Mouse (Mus musculus) megakaryocyte progenitor cell, adult 5-6 weeks (primary cell): ENCODE results near the gene Pcyox1. TPM values are rescaled to one million over a fixed set of nuclear protein-coding genes. Genes with fewer than 3 reads are reported as not detected.

Experiments
- ATAC-seq: replicated peaks from 2 replicates; pipeline ENCODE4 v1.8.0; 2016; ENCODE audit warnings: mild to moderate bottlenecking, moderate TSS enrichment, inconsistent platforms; ENCODE audit not compliant: poor library complexity
- total RNA-seq, 2 experiments: library from RNA; stranded (forward) in 1 of 2; stranded (reverse) in 1 of 2; fragments of 157-497, 149-512 nt in 1 of 2; fragments of 200-1000 nt in 1 of 2; gene quantifications; 2 replicates each; pipeline versions ENCODE4 v1.2.3 to v1.2.4; 2015 to 2017

The Pcyox1 gene
- total RNA-seq (2015) (33.1 and 40.5 TPM in 2 replicates), total RNA-seq (2017) (65.6 and 88.1 TPM in 2 replicates)

DNA sequence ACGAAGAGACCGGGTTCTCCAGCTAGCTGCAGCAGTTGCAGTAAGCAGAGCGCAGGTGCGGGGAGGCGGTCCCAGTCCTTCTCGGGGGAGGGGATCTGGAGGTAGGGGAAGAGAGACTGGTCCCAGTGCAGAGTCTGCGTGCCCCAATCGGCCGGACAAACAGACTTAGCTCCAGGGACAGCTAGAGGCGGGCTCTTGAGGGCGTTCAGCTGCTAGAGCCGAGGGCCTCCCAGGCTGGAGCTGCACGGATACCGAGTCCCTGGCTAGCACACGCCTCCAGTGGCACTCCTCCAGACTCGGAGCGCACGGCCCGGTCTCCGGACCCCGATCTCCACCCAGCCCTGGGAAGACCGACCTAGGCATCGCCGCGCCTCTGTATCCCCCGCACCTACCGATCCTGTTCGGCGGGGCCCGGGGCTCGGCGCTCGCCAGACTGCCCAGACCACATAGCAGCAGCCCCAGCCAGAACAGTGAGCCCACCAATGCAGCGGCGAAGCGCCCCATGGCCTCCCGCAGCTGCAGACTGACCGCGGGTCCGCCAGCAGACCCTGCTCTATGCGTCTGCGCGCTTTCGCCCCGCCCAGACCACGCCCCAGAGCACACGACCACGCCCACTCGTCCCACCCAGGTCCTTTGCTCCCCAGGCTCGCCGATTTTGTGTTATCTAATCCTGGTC lies at the start of gene Pcyox1:
Gene Pcyox1, minus strand, starts transcription at position 574 of the 676 bp plus-strand sequence.
- ATAC-seq: peak; percentile 79

GRCm38 (mm10) chr6:86445551-86445950 lies 48.6 kb upstream of the Pcyox1 start:
- ATAC-seq: no peak

DNA sequence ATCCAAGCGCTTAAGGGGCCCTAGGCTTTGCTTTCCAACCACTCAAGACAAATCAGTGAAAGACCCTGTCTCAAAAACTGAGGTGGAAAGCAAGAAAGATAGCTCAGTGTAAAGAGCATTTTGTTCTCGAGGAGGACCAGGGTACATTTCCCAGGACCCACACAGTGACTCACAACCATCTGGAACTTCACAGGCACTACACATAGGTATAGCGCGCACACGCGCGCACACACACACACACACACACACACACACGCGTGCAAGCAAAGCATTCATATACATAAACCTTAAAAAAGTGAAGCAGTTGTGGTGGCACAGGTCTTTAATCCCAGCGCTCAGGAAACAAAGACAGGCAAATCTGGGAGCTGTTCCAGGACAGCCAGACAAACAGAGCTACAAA lies 44.6 kb upstream of the Pcyox1 start:
- ATAC-seq: no peak

DNA sequence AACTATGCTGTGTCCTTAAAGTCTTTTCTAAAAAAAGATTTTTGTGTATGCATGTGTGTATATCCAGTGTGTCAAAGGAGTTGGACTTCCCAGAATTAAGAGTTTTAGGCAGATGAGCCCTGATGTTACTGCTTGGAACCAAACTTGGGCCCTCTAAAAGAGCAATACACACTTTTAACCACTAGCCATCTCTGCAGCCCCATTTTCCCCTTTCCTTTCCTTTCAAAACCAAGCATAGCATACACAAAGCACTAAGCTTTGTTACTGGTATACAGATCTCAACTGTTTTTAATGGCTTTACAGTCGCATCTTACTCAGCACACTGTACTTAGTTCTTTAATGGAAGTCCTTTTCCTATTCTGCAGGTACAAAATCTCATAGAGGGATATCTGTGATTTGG lies 42.6 kb upstream of the Pcyox1 start:
- ATAC-seq: no peak

GRCm38 (mm10) chr6:86439119-86439496 lies 42.2 kb upstream of the Pcyox1 start:
- no peak for ATAC-seq

- peak; percentile 78 for ATAC-seq
These were observed 41.5 kb upstream of the Pcyox1 start, which contains the start of gene C87436 for GRCm38 (mm10) chr6:86438272-86439118. Gene C87436 (plus strand): TSS chr6:86438374.

DNA sequence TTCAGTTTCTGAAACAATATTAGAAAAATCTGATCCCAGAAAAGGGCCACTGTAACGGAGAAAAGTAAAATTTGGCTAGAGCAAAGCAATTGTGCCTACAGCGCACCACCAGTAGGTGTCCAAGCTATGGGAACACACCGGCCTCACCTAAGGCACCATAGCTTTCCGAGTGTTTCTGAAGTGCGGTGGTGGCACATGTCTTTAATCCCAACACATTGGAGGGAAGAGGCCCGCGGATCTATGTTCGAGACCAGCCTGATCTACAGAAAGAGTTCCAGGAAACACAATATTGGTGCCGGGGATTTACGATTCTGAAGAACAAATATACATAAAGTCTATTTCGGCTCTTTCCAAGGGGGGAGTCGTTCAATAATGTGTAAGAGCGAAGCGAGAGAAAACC lies 40.8 kb upstream of the Pcyox1 start:
- ATAC-seq: peak; percentile 70

GRCm38 (mm10) chr6:86433696-86434095 lies 36.7 kb upstream of the Pcyox1 start:
- ATAC-seq: no peak

GRCm38 (mm10) chr6:86431531-86431930 lies 34.6 kb upstream of the Pcyox1 start:
- ATAC-seq: no peak

GRCm38 (mm10) chr6:86426358-86426757 lies 29.4 kb upstream of the Pcyox1 start, which contains the start of gene Gm44790:
Gene Gm44790 (plus strand): TSS chr6:86426658.
- ATAC-seq: no peak

- peak; percentile 97 for ATAC-seq
These were observed 23.5 kb upstream of the Pcyox1 start for GRCm38 (mm10) chr6:86420491-86420890.

DNA sequence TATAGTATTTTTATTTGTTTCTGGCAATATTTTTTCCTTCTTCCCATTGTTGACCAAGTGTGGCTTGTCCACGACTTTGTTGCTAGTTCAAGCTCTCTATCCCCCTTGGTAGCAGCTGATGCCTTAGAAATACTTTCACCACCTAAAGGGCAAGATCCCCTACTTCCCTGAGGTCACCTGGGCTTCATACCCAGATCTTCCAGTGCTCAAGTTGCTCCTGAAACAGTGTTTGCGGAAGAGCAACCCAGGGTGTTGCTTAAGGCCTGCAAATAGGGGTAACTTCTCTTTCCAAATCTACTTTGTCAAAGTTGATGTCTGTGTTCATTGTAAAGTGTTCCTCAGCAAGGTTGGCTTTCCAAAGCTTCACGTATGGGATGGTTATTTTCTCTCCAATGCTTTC lies 22.3 kb upstream of the Pcyox1 start:
- ATAC-seq: no peak

GRCm38 (mm10) chr6:86418711-86419110 lies 21.8 kb upstream of the Pcyox1 start:
- peak; percentile 68 for ATAC-seq

DNA sequence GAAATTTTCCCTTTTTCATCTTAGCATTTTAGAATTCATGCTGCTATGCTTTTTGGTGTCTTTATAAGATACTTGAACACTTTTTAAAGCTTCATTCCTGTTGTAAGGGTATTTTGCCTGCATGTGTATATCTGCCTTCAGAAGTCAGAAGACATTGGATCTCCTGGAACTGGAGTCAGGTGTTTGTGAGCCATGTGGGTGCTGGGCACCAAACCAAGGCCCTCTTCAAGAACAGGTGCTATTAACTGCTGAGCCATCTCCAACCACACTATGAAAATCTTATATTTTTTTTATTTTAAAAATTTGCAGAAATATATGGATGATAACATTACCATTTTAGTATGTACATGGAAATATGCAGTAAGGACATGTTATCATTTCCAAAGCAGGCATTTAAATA lies 9.4 kb upstream of the Pcyox1 start:
- ATAC-seq: no peak

DNA sequence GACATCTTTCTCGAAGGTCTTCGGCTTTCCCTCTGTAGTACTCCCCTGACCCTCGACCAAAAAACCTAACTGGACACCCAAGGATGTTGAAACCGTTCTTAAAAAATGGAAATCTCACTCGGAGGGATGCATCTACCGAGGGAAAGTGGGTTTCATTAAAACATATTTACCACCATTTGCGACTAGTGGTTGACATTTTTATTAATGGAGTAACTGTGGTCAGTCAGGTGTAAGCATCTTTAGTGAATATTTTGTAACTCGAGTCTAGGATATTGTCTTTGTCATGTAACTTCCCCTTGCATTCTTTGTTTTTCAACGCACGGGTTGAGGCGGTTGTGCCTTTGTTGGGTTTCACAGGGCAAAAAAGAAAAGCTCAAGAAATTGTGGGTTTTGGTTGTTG lies 8.0 kb upstream of the Pcyox1 start:
- ATAC-seq: no peak

DNA sequence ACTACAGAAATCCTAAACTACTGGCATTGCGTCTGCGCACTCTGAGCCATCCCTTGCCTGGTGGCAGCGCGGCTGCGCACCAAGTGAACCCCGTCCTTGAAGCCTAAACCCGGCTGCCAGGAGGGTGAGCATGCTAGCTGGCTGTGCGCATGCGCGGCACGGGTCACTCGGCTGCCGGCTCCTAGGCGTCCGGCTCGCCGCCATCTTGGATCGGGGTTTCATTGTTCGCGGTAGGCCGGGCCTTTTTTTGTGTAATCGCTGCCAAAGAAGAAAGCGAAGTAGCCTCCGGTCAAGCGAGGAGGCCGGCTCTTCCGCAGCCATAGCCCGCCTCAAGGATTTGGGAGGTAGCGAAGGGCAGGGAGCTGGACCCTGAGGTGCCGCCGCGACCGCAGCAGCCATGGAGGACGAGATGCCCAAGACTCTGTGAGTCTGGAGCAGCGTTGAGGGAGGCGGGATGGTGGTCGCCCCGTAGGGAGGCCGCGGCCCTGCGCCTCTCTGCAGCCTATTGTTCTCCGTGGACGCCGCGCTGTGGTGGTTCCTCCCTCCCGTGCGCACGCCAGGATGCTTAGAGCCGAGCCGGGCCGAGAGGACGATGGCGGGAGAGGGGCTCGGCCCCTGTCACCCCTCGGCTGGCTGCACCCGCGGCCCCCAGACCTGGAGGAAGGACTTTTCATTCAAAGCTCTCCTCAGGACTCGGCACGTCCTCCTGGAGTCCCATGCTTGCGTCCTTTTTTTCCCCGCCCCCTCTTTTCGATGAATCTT lies 7.3 kb upstream of the Pcyox1 start, which contains the start of gene Tia1:
Gene Tia1, plus strand, starts transcription at position 120 of the 762 bp plus-strand sequence.
- peak; percentile 87 for ATAC-seq

GRCm38 (mm10) chr6:86403728-86404099 lies 6.8 kb upstream of the Pcyox1 start:
- peak; percentile 59 for ATAC-seq

GRCm38 (mm10) chr6:86402681-86403607 lies 6.0 kb upstream of the Pcyox1 start:
- ATAC-seq: no peak

GRCm38 (mm10) chr6:86400972-86401371 lies 4.0 kb upstream of the Pcyox1 start:
- peak; percentile 59 for ATAC-seq

DNA sequence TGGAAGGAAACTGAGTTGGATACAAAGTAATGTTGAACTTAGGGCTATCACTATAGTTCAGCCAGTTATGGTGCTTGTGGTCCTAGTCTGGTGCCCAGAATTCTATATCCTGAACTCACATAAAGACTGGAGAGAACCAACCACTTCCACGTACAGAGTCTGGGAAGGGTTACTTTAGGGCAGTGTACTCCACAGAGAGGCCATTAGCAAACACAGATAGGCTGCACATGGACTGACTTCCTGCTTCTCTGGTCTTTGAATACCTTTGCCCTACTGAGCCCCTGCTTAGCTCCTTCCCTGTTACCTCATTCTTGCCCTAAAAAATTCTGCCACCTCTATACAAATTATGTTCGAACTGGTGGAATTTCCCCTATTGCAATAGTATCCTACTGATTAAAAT lies 3.0 kb upstream of the Pcyox1 start:
- ATAC-seq: no peak
